Mouse (Mus musculus) CD8-positive naive resting alpha-beta T cell, adult 2 months (primary cell): ENCODE data around the gene Rprd1b.

Experiments used
- DNase-seq, 2 experiments: peaks; one replicate each; pipeline ENCODE4 v3.0.0; 2022; ENCODE audit warnings: low read depth in 2 of 2, low spot score in 2 of 2

Rprd1b gene

DNA sequence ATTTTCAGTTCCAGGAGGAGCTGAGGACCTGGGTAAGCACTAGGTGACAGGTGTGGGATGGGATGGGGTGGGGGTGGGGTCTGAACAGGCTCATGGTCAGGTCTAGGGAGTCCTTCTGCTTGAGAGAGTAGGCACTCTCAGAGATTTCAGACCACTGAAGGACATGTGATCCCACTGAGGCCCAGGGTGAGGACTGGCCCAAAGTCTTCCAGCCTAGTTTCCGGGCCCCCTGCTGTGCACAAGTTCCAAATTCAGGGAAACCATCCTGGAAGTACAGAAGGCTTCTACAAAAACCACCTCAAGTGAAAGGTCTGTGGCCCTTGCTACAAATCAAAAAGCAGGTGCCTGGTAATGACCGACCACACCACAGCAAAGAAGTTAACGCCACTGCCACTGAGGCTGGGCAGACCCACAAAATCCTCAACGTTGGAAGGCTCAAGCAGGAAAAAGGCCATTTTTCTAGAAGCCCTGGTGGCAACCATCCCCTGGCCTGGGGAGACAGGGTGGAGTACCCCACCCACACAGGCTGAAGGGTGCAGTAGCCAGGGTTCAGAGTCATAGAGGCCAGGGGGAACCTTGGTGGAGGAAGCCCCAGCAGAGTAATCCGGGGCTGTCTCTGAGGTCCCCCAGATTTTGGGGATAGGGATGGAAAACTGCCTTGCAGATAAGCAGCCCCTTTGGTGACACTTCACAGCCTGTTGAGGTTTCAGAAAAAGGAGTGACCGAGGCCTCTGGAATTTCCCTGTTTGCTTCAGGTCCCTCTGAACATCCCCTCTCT is 116.6 kb downstream of the Rprd1b start:
- DNase-seq, result no peak

DNA sequence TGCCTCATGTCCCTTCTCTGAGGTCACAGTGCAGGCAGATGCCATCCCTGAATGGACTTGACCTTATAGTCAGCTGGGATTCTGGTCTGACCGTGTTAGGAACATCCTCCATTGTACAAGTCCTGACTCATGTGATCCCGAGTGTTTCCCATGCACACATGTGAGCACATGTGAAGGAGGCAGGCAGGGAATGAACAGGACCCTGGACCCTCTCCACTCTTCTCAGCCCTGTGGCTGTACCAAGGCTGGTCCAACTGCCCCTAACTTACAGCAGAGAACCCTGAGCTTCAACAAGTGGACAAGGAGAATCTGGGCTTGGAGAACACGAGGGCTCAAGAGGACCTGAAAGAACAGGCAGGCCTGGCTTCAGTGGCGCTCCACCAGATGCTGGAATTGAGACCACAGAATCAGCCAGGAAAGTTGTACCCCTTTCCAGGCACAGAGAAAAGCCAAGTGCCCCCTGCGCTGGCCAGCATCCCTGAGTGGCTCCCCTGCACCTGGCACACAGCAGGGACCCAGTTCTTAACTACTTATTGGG is 117.3 kb downstream of the Rprd1b start:
- DNase-seq, result no peak

DNA sequence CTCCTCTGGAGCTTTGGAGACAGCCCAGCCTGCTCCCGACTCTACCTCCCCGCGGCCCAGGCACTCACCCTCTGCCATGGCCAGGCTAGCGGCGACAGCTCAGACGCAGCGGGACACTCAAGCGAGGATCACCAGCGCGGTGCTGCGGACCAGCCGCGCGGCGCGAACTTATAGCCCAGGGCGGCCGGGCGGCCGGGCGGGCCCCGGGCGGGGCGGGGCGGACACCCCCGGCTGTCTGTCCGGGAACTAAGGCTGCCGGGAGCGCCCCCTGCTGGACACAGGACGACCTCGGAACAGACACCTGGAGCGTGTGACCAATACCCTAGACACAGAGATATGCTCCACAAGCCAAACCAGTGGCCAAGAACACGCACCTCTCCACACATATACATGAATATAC is 117.9 kb downstream of the Rprd1b start, which contains the start of gene Tgm2:
Tgm2 (minus strand) TSS at position 214 of the 400 bp plus-strand sequence.
- peak; percentile 79 to 81 for DNase-seq

DNA sequence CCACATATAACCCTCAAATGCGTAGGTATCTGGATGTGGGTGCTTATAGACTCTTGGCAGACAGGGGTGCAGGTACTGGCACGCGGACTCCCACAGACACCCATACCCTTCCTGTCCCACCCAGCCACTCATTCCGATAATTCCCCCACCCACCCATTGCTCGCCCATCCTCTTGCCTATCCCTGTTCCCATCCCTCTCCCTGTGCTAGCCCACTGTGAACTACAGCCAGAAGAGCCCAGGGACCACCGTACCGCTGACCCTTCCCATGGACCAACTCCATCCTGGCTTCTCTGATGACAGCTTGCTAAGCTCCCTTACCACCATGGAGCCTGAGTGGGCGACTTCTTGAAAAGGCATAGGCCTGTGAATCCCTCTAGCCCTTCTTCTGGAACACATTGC is 118.7 kb downstream of the Rprd1b start:
- DNase-seq, result no peak

GRCm38 (mm10) chr2:158151077-158151476 is 122.8 kb downstream of the Rprd1b start:
- DNase-seq, result no peak

DNA sequence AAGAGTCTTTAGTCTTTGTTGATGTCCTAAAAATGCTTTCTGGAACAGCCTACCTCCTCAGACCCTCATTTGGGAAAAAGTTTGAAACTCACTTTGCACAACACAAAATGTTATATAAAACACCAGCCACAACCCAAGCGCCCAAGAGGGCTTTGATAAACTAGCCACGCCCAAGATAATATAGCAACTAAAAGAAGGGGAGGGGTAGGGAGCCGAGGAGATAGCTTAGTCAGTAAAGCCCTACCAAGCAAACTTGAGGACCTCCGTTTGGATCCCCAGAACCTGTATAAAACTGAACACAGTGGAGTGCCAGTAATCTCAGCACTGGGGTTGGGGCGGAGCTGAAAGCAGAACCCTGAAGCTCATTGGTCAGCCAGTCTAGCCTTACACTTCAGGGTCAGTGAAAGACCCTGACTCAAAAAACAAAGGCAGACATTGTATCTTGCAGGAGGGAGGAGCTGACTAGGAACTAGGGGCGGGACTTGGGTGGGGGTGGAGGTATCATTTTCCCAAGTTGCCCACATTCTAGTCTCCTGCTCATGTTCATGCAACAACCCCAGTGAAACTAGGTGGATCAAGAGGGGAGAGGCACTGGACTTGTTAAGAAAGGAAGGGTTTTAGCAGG is 124.5 kb downstream of the Rprd1b start:
- no peak for DNase-seq

GRCm38 (mm10) chr2:158153728-158154343 is 125.5 kb downstream of the Rprd1b start:
- DNase-seq, result peak in 1 of 2 experiments; percentile 28

GRCm38 (mm10) chr2:158154641-158155040 is 126.3 kb downstream of the Rprd1b start:
- no peak for DNase-seq

DNA sequence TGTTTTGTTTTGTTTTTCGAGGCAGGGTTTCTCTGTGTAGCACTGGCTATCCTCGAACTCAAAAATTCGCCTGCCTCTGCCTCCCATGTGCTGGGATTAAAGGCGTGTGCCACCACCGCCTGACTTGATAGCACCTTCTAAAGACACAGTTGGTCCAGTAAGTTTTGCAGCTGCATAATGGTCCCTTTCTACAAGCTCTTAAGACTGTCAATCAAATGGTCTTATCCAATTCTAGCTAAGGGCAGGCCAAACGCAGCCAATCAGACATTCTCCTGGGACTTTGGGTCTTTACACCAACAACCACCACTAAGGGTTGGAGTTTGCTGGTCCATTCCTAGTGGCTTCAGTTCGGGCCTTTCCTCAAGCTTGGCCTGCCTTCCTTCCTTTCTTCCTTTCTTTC is 126.8 kb downstream of the Rprd1b start:
- no peak for DNase-seq

DNA sequence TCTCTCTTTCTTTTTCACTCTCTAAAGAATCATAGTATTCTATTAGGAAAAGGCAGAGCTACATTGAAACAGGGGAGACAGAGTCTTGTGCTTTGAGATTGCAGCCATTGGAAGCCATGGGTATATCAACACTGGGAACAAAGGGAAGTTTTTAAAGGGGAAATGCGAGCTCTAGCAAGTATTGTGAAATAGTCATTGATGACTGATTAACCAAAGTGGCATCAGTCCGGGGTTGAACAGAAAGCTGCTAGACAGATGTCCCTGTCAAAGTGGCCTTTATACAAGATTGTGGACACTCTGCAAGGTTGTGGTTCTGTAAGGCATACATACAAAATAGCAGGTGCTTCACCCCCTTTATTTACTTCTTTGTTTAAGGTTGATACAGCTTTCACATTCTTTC is 127.3 kb downstream of the Rprd1b start:
- no peak for DNase-seq

DNA sequence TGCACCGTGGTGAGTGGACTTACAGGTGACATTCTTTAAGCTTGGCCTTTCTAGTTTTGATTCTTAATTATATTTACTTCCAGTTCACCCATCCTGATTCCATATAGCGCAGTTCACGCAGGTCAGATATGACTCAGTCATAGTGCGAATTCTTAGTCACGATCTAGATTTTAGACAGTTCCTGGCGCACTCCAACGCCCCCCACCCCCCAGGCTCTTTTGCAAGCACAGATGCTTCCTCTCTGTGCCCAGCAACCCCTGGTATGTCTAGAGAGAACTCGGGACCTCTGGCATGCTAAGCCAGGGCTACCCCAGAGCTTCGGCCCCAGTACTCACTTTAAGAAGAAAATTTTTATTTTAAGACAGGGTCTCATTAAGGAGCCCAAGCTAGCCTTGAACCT is 128.2 kb downstream of the Rprd1b start:
- DNase-seq, result no peak

DNA sequence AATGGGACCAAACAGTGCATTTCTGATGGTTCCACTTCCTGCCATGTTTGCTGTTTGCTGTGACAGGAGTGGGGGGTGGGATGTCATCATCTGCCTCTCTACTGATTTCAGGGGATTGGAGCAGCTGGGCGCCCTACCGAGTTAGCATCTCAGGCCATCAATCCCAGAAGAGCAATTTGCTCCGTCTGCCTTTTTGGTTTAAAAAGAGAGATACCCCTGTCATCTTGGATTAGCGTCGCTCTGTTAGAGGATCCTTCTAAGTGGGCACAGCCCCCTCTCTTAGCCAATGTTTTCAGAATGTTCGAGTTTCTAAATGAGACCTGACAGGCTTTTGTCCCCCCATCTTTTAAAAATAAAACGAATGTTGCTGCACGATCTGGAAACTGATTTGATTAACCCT is 129.4 kb downstream of the Rprd1b start:
- no peak for DNase-seq

DNA sequence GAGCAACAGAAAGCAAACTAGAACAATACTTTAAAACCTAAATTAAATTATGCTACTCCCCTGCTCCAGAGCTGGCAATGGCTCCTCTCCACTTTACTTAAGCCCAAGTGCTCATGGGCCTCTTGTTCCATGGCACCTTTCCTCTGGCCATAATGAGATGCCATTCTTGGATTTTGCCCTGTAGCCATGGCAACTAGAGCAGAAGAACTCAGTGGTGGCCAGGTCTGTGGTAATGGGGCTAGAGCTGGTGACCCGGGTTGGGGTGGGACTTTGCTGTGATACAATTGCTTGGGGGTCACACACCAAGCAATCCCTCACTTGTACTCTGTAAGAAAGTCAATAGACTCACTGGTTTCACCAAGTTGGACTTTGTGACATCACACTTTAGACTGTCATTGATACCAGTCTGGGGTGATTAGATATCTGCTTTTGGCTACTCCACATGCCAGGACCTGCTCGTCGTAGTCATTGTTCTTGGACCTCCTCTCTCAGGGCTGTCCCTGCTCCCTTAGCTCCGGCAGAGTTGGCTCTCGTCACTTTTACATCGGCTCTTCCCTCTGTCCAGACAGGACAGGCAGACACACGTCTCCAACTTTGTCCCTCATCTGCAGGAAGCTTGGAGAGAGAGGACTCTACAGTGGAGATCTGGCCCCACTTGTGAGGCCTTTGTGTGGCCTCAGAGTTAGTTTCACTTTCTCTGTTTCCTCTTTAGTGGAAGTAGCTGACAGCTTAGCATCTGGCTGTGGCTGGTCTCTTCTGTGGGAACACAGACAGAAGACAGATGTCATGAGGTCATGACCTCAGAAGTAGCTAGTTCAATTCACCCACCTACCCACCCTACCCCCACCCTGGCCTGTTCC is 131.3 kb downstream of the Rprd1b start:
- DNase-seq, result no peak

DNA sequence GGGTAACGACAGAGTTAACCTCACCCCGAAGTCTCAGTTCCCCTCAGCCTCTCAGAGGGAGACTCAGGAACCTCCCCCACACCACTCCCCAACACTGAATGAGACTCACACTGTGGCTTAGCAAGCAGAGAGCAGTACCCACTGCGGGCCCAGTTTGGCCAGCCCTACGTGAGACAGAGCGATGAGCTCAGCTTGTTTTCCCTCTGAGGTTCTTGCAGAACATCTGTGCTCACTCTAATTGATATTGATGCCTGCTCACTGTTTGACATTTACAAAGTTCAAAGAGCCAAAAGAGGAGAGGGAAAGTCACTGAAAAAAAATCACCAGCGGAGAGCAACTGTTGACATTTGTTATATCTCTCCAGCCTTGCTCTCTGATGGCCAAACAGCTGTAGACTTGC is 133.5 kb downstream of the Rprd1b start:
- DNase-seq, result no peak

GRCm38 (mm10) chr2:158163034-158163433 is 134.7 kb downstream of the Rprd1b start:
- no peak for DNase-seq

GRCm38 (mm10) chr2:158165776-158166175 is 137.5 kb downstream of the Rprd1b start:
- DNase-seq, result no peak

- DNase-seq, result peak; percentile 67 to 73
Observed at GRCm38 (mm10) chr2:158166628-158167027, 138.3 kb downstream of the Rprd1b start.

DNA sequence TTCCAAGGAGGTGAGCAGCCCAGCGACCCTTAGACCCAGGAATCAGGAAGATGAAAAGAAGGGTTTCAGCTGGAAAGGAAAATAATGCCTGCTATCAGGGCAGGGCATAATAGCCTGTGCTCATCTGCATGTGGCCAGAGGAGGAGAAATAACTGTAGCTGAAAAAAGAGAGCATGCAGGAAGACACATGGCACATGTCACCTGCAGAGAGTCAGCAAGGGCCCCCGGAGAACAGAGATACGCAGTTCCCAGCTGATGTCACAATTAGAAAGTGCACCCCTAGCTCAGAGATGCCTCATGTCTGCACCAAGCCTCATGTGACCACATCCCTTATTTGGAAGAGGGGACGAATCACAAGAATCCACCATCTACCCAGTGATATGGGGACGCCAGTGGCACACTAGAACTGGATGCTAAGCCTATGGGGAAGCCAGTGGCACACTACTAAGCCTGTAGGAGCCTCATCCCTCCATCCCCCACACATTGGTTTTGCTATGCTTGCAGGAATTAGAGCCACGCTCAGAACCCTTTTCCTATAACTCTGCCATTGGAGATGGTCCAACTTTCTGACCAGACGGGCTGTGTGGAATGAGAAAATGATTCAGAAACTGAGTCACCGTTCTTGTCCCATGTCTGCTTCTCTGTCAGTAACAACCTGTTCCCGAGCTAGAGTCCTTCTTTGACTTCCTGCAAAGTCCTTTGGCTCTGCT is 139.4 kb downstream of the Rprd1b start:
- DNase-seq, result no peak

- DNase-seq, result no peak
Observed at GRCm38 (mm10) chr2:158168741-158169211, 140.5 kb downstream of the Rprd1b start.

DNA sequence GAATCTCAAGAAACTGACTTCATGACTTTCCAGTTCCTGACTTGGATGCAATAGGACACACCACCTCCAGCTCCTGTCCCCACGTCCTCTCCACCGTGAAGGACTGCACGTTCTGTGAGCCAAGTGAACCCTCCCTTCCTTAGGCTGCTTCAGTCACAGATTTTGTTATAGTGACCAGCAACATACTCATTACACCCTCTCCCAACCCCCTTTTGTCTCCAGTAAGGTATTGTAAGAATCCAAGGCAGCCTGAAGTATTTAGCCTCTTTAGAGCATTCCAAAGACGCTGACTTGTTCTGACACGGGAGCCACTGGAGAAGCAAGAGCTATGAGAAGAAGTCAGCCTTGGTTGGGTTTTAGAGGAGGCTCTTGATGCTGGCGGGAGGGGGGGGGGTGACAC is 141.1 kb downstream of the Rprd1b start:
- DNase-seq, result no peak
